In genomic region chr8:6043939-6044577, GRCm38 (mm10) we compare ENCODE assay signal across 8 mouse cellular contexts.
A peak's percentile ranks its signal among the peaks of the same experiment; 100 is the strongest.
DNase-seq lines count a peak whose midpoint lies in the region; ATAC-seq and TF ChIP-seq lines count a peak whose summit lies in the region.

No protein-coding gene starts in this region.

- ATAC-seq in cerebellum, adult (ENCODE audit: insufficient number of reproducible peaks, low FRiP score, low TSS enrichment), result peak; percentile 45; the same call in 1 of the 2 replicates
- peak; percentile 77; the same call in 1 of the 2 replicates for ATAC-seq in forebrain, embryonic 12.5 days (ENCODE audit: low FRiP score)
- peak; percentile 79 for ATAC-seq in intestine, embryonic 14.5 days (replicated peaks; ENCODE audit: low FRiP score, low TSS enrichment, low read depth)
- peak; percentile 59; the same call in 1 of the 2 replicates for ATAC-seq in neural tube, embryonic 13.5 days (ENCODE audit: low read depth)
- no peak for ATAC-seq in erythroblast, adult 5-6 weeks (replicated peaks; ENCODE audit: low FRiP score, poor library complexity, severe bottlenecking)

- WGBS in forebrain, embryonic 12.5 days, result 38% methylated on average over 5 of the region's 5 CpGs
- WGBS in intestine, embryonic 14.5 days, result 12% methylated on average over 5 of the region's 5 CpGs
- WGBS in neural tube, embryonic 13.5 days, result 31% methylated on average over 5 of the region's 5 CpGs

- H3K36me3 ChIP-seq in ES-Bruce4 (ENCODE audit: control insufficient read depth, insufficient read depth, low read length, poor library complexity, severe bottlenecking), result no peaks in the 10 kb centered on the region
- H3K36me3 ChIP-seq in forebrain, embryonic 12.5 days (replicated peaks), result no peaks in the 10 kb centered on the region
- no peaks in the 10 kb centered on the region for H3K36me3 ChIP-seq in intestine, embryonic 14.5 days (ENCODE audit: control insufficient read depth, insufficient read depth, low read length)
- no peaks in the 10 kb centered on the region for H3K36me3 ChIP-seq in neural tube, embryonic 13.5 days

- peak; percentile 20 for TF ChIP-seq CTCF in ES-Bruce4 (IDR thresholded peaks at IDR 0.05; ENCODE audit: low read depth, low read length)

- H3K4me2 ChIP-seq in forebrain, embryonic 12.5 days, result no peak overlapping the region
- no peak overlapping the region for H3K4me2 ChIP-seq in intestine, embryonic 14.5 days (ENCODE audit: low read length)
- H3K4me2 ChIP-seq in neural tube, embryonic 13.5 days, result no peak overlapping the region

- peak; percentile 80 for DNase-seq in intestine, embryonic 14.5 days (ENCODE audit: low spot score)
- DNase-seq in left cerebral cortex, adult 8-10 months (ENCODE audit: low spot score in 2 of 2), result peak; percentile 11 to 21
- peak; percentile 89 for DNase-seq in urinary bladder, postnatal 14 days (ENCODE audit: low spot score)

- H3K4me1 ChIP-seq in ES-Bruce4 (ENCODE audit: control insufficient read depth, insufficient read depth, low read length), result no peaks in the 10 kb centered on the region
- H3K4me1 ChIP-seq in forebrain, embryonic 12.5 days, result 0 out of 2 replicates have a peak, but pooled peaks cover 2% of the 10 kb centered on the region
- H3K4me1 ChIP-seq in intestine, embryonic 14.5 days (replicated peaks; ENCODE audit: control insufficient read depth, insufficient read depth, low read length), result no peaks in the 10 kb centered on the region
- 0 out of 2 replicates have a peak, but pooled peaks cover 5% of the 10 kb centered on the region for H3K4me1 ChIP-seq in neural tube, embryonic 13.5 days (replicated peaks)

- no peaks in the 10 kb centered on the region for H3K27me3 ChIP-seq in ES-Bruce4 (ENCODE audit: control insufficient read depth, insufficient read depth, low read length, poor library complexity, severe bottlenecking)
- H3K27me3 ChIP-seq in forebrain, embryonic 12.5 days, result no peaks in the 10 kb centered on the region
- H3K27me3 ChIP-seq in intestine, embryonic 14.5 days (replicated peaks; ENCODE audit: control insufficient read depth, insufficient read depth, low read length), result no peaks in the 10 kb centered on the region
- H3K27me3 ChIP-seq in neural tube, embryonic 13.5 days, result no peaks in the 10 kb centered on the region

- no peaks in the 10 kb centered on the region for H3K9me3 ChIP-seq in ES-Bruce4 (replicated peaks; ENCODE audit: control insufficient read depth, insufficient read depth, low read length, poor library complexity, severe bottlenecking)
- H3K9me3 ChIP-seq in forebrain, embryonic 12.5 days, result no peaks in the 10 kb centered on the region
- no peaks in the 10 kb centered on the region for H3K9me3 ChIP-seq in intestine, embryonic 14.5 days (ENCODE audit: control insufficient read depth, low read length)
- no peaks in the 10 kb centered on the region for H3K9me3 ChIP-seq in neural tube, embryonic 13.5 days

- no peak for TF ChIP-seq POLR2A in ES-Bruce4 (IDR thresholded peaks at IDR 0.05; ENCODE audit: insufficient read depth, low read length)

- no peak overlapping the region for H3K27ac ChIP-seq in ES-Bruce4 (ENCODE audit: insufficient read depth, low read length)
- no peak overlapping the region for H3K27ac ChIP-seq in forebrain, embryonic 12.5 days
- H3K27ac ChIP-seq in intestine, embryonic 14.5 days (ENCODE audit: low read depth), result no peak overlapping the region
- H3K27ac ChIP-seq in neural tube, embryonic 13.5 days (replicated peaks), result no peak overlapping the region

- no peak overlapping the region for H3K9ac ChIP-seq in ES-Bruce4 (ENCODE audit: low read depth, poor library complexity, severe bottlenecking)
- H3K9ac ChIP-seq in forebrain, embryonic 12.5 days, result no peak overlapping the region
- no peak overlapping the region for H3K9ac ChIP-seq in intestine, embryonic 14.5 days (ENCODE audit: low read length)
- H3K9ac ChIP-seq in neural tube, embryonic 13.5 days, result no peak overlapping the region

- TF ChIP-seq EP300 in ES-Bruce4 (IDR thresholded peaks at IDR 0.05; ENCODE audit: insufficient read depth, low read depth, low read length), result no peak

- H3K4me3 ChIP-seq in ES-Bruce4 (ENCODE audit: low read depth, low read length), result no peak overlapping the region
- no peak overlapping the region for H3K4me3 ChIP-seq in forebrain, embryonic 12.5 days (replicated peaks)
- no peak overlapping the region for H3K4me3 ChIP-seq in intestine, embryonic 14.5 days (ENCODE audit: low read depth, low read length)
- H3K4me3 ChIP-seq in neural tube, embryonic 13.5 days, result no peak overlapping the region

Comparison
In these comparisons a context has a peak if more than half of its experiments do, and no peak if none do; other contexts are left out.
1. DNase-seq: peak in every context shown above with its lines; median percentile 89 in urinary bladder, postnatal 14 days; 80 in intestine, embryonic 14.5 days; 16 in left cerebral cortex, adult 8-10 months.